Mouse (Mus musculus) small intestine, adult 10 weeks (tissue): ENCODE data around the gene Gm16405. TPM values are rescaled to one million over a fixed set of nuclear protein-coding genes. Genes with fewer than 3 reads are reported as not detected.

ENCODE experiments used
- polyA plus RNA-seq: library from polyadenylated mRNA; stranded (reverse); fragments of 350-450 nt; fragmentation: Illumina TruSeq; extraction: RNeasy Lipid Tissue Mini Kit (QIAGEN cat#74804); gene quantifications from one replicate; pipeline ENCODE4 v1.2.3, GENCODE M21; 2014; ENCODE audit warnings: low replicate concordance

Gm16405 gene
- polyA plus RNA-seq: not detected

GRCm38 (mm10) chrX:54530908-54531307, at the start of gene Gm16405:
TSS of gene Gm16405 (plus strand) at chrX:54531208.

Other genes starting within 250 kb of the Gm16405 start
- gene Gm16430, start 91.0 kb downstream of the Gm16405 start, polyA plus RNA-seq: not detected